Mouse (Mus musculus): ENCODE measurements around the gene Cenps. TPM values are rescaled to one million over a fixed set of nuclear protein-coding genes. Genes with fewer than 3 reads are reported as not detected.
"Not testable (repeated sequence)": the region's sequence is repeated elsewhere in the genome, so short reads cannot be mapped to it uniquely, and the experiment has no call there.

The Cenps gene
- polyA plus RNA-seq, 1 experiment from 2014 or later, result 26.9 TPM

DNA sequence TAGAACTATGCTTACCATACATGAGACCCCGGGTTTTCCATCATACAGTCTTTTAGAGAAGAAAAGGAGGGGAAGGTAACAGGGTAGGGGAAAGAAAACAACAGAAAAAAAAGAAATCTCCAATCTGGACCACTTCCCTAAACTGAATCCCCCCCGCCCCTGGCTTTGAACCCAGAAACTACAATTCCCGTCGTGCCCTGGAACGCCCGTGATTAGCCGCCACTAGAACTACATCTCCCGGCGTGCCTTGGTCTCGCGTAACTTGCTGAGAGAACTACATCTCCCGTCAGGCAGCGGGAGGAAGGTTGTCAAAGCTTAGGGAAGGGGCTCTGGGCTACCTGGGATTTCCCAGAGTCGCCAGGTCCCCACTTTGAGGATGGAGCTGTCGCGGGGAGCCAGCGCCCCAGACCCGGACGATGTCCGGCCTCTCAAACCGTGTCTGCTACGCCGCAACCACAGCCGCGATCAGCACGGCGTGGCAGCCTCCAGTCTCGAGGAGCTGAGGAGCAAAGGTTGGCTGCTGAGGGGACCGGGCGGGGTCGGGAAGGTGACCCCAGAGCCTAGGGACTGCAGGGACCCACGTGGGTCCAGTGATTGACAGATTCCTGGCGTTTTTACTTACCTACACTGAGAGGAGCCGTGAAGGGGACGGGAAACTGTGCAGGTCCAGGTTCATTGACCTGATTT, 33.4 kb downstream of the Cenps start, which contains the start of gene Dffa:
TSS of gene Dffa (plus strand) at position 272 of the 687 bp plus-strand sequence.
- Histone ChIP-seq H3K4me3 (peak within 1 kb of the TSS; percentile 67), H3K27ac (ENCODE audit: poor library complexity, severe bottlenecking) (0 out of 2 replicates have a peak within 1 kb of the TSS, but pooled peaks have one; percentile 22), H3K9ac (peak within 1 kb of the TSS; percentile 82), H3K4me1 (replicated peaks) (peaks cover 10% of the 10 kb centered on the region), H3K9me3 (replicated peaks) (no peaks in the 10 kb centered on the region), H3K27me3 (replicated peaks) (no peaks in the 10 kb centered on the region), H3K4me2 (peak within 1 kb of the TSS; percentile 91), H3K36me3 (peaks cover 31% of the 10 kb centered on the region)
- ATAC-seq (ENCODE audit: insufficient number of reproducible peaks, low FRiP score), result peak; percentile 82
- 1% methylated on average over 35 of the region's 35 CpGs for WGBS

DNA sequence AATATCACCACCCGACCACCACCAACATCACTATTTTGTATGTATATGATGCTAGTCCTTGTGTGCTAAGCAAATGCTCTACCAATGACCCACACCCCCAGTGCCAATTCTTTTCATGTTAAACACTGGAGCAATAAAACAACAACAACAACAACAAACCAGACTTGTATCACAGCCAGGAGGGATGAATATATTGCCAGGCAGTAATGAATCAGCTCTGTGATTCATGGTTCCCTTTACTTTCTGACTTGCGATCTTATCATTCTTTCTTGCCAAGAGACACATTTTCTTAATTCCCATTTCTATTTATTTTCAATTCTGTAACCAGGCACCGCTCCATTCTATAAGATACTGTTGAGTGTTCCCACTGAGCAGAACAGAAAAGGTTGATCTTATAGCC, 36.0 kb downstream of the Cenps start:
- Histone ChIP-seq H3K36me3 (peaks cover 6% of the 10 kb centered on the region), H3K9ac (no peak overlapping the region), H3K4me1 (replicated peaks) (peaks cover 27% of the 10 kb centered on the region), H3K27ac (ENCODE audit: poor library complexity, severe bottlenecking) (no peak overlapping the region), H3K27me3 (replicated peaks) (no peaks in the 10 kb centered on the region), H3K4me2 (no peak overlapping the region), H3K9me3 (replicated peaks) (no peaks in the 10 kb centered on the region), H3K4me3 (no peak overlapping the region)
- ATAC-seq (ENCODE audit: insufficient number of reproducible peaks, low FRiP score), result no peak
- WGBS, result 87% methylated on average over 3 of the region's 3 CpGs

DNA sequence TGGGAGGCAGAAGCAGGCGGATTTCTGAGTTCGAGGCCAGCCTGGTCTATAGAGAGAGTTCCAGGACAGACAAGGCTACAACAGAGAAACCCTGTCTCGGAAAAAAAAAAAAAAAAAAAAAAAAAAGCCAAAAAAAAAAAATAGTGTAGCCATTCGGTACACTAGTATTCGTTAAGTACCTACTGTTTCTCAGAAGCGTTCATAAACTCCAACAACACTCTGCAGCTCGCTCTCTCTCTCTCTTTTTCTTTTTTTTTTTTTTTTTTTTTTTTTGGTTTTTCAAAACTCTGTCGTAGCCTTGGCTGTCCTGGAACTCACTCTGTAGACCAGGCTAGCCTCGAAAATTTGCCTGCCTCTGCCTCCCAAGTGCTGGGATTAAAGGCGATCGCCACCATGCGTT, 37.0 kb downstream of the Cenps start:
- ATAC-seq (ENCODE audit: insufficient number of reproducible peaks, low FRiP score); H3K27ac ChIP-seq (ENCODE audit: poor library complexity, severe bottlenecking); H3K27me3 ChIP-seq (replicated peaks); H3K36me3 ChIP-seq; H3K4me3 ChIP-seq; H3K9me3 ChIP-seq (replicated peaks); H3K9ac ChIP-seq: not testable (repeated sequence)
- Histone ChIP-seq H3K4me2 (peak overlapping the region; percentile 88; the same call in 1 of the 2 replicates), H3K4me1 (replicated peaks) (peaks cover 27% of the 10 kb centered on the region)
- WGBS, result 85% methylated on average over 12 of the region's 12 CpGs

DNA sequence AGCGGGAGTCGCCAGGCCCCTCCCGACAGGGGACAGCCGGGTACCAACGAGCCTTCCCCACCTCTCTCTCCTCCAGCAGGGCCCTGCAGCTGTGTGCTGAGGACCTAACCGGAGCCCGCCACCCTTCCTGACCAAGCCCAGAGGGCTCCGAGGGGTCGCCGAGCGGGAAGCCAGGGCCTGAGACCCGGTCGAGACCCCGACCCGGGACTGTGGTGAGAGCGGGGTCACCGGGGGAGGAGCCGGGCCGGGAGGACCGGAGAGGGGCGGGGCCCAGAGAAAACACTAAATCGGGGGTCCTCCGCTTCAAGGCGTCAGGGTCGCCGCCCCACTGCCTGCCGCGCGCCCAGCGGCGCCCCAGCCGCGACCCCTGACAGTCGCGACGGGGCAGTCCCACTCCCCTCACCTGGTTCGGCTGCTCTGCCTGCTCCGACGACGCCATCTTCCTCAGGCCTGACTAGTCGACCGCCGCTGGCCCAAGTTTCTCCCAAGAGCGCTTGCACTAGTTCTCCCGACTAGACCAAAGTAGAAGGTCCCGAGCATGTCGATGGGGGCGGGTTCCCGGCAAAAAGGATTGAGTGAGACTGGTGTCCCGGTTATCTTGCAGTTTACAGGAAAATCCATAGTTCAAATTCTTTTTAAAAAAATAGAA, 37.9 kb downstream of the Cenps start, which contains the start of gene Pex14:
TSS of gene Pex14 (minus strand) at position 508 of the 649 bp plus-strand sequence.
- H3K9me3 ChIP-seq (replicated peaks), result no peaks in the 10 kb centered on the region
- peak within 1 kb of the TSS; percentile 99 for H3K4me3 ChIP-seq
- H3K4me2 ChIP-seq, result peak within 1 kb of the TSS; percentile 88
- H3K27me3 ChIP-seq (replicated peaks), result no peaks in the 10 kb centered on the region
- H3K9ac ChIP-seq, result peak within 1 kb of the TSS; percentile 99
- WGBS, result under 1% methylated on average over 49 of the region's 50 CpGs
- no peaks in the 10 kb centered on the region for H3K36me3 ChIP-seq
- peak within 1 kb of the TSS; percentile 56 for H3K27ac ChIP-seq (ENCODE audit: poor library complexity, severe bottlenecking)
- peak; percentile 80 for ATAC-seq (ENCODE audit: insufficient number of reproducible peaks, low FRiP score)
- H3K4me1 ChIP-seq (replicated peaks), result peaks cover 18% of the 10 kb centered on the region

DNA sequence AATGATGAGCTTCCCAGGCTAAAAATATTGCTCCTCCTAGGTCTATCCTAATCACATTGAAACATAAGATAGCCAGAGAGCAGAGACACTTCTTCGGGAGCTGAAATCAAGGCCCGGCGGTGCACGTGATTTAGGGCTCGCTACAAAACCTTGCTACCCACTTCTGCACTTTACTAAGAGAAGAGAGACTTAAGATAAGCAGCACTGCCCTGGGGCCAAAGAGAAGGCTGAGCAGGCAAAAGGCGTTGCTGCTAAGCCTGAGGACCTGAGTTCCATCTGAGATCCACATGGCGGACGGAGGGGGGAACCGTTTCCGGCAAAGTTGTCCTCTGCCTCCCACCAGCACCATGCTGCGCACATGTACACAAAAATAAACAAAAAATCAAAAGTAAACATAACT, 38.9 kb downstream of the Cenps start:
- Histone ChIP-seq H3K9ac (peak overlapping the region; percentile 99), H3K4me2 (peak overlapping the region; percentile 88), H3K4me1 (replicated peaks) (peaks cover 17% of the 10 kb centered on the region), H3K4me3 (peak overlapping the region; percentile 99), H3K27ac (ENCODE audit: poor library complexity, severe bottlenecking) (peak overlapping the region; percentile 56; the same call in 1 of the 2 replicates), H3K36me3 (0 out of 2 replicates have a peak, but pooled peaks cover 4% of the 10 kb centered on the region), H3K9me3 (replicated peaks) (no peaks in the 10 kb centered on the region), H3K27me3 (replicated peaks) (no peaks in the 10 kb centered on the region)
- WGBS, result 5% methylated on average over 11 of the region's 11 CpGs
- no peak for ATAC-seq (ENCODE audit: insufficient number of reproducible peaks, low FRiP score)

DNA sequence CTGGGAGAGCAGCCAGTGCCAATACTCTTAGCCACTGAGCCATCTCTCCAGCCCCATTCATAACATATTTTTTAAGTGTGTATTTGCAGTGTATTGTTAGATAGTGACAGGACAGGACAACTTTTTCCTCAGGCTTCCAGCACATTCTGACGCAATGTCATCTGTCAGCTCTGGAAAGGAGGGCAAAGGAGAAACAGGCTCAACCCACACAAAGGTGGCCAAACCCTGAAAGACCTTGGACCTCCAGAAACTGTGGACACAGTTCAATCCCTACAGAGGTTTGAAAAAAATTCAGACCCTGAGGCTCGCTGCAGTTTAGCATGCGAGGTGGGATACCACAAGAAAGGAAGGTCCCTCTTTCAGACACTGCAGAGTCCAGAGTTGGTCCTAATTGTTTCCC, 39.5 kb downstream of the Cenps start:
- Histone ChIP-seq H3K4me2 (peak overlapping the region; percentile 88), H3K4me1 (replicated peaks) (peaks cover 17% of the 10 kb centered on the region), H3K9me3 (replicated peaks) (no peaks in the 10 kb centered on the region), H3K27ac (ENCODE audit: poor library complexity, severe bottlenecking) (no peak overlapping the region), H3K9ac (peak overlapping the region; percentile 99; the same call in 1 of the 2 replicates), H3K4me3 (peak overlapping the region; percentile 99; the same call in 1 of the 2 replicates), H3K27me3 (replicated peaks) (no peaks in the 10 kb centered on the region), H3K36me3 (peaks cover 8% of the 10 kb centered on the region)
- no peak for ATAC-seq (ENCODE audit: insufficient number of reproducible peaks, low FRiP score)
- WGBS, result 77% methylated on average over 3 of the region's 3 CpGs

DNA sequence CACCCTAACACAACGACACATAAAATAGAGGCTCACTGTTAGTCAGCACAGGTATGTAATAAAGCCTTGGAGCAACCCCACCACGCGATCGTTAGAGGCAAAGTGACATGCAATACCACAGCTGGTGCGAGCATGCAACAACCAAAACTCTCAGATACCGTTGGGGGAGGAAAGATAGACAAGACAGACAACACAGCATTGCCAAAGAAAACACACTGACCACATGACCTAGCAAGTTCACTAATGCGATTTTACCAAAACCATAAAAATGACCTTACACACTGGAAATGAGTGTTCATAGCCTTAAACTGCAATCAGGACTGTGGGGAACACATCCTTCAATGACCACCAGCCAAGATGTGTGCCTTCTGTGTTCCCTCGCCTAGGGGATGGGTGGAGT, 46.1 kb downstream of the Cenps start:
- H3K27ac ChIP-seq (ENCODE audit: poor library complexity, severe bottlenecking), result no peak overlapping the region
- H3K36me3 ChIP-seq, result peaks cover 17% of the 10 kb centered on the region
- H3K9me3 ChIP-seq (replicated peaks), result no peaks in the 10 kb centered on the region
- no peak overlapping the region for H3K9ac ChIP-seq
- ATAC-seq (ENCODE audit: insufficient number of reproducible peaks, low FRiP score), result no peak
- H3K4me1 ChIP-seq (replicated peaks), result peaks cover 11% of the 10 kb centered on the region
- H3K4me3 ChIP-seq, result no peak overlapping the region
- 71% methylated on average over 8 of the region's 8 CpGs for WGBS
- no peaks in the 10 kb centered on the region for H3K27me3 ChIP-seq (replicated peaks)
- no peak overlapping the region for H3K4me2 ChIP-seq

DNA sequence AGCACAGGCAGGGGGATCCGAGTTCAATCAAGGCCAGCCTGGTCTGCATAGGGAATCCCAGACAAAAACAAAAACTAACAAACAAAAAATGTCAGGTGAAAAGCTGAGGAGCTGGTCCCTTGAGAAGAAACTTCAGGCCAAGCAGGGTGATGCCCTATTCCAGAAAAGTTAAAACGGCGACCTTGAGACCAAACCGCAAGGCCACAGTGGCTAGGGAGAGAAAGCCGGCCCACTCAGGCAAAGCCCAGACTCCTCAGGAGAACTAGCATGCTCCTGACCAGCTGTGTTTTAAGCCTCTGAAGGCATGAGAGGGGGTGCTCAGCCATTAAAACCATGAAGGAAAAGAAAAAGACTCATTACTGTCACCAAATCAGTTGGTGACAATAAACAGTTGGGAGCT, 52.0 kb downstream of the Cenps start:
- peaks cover 25% of the 10 kb centered on the region for H3K4me1 ChIP-seq (replicated peaks)
- no peaks in the 10 kb centered on the region for H3K36me3 ChIP-seq
- no peak overlapping the region for H3K4me2 ChIP-seq
- H3K27me3 ChIP-seq (replicated peaks), result no peaks in the 10 kb centered on the region
- no peak overlapping the region for H3K27ac ChIP-seq (ENCODE audit: poor library complexity, severe bottlenecking)
- H3K9ac ChIP-seq, result no peak overlapping the region
- H3K4me3 ChIP-seq, result no peak overlapping the region
- H3K9me3 ChIP-seq (replicated peaks), result no peaks in the 10 kb centered on the region
- no peak for ATAC-seq (ENCODE audit: insufficient number of reproducible peaks, low FRiP score)
- 60% methylated on average over 5 of the region's 5 CpGs for WGBS

DNA sequence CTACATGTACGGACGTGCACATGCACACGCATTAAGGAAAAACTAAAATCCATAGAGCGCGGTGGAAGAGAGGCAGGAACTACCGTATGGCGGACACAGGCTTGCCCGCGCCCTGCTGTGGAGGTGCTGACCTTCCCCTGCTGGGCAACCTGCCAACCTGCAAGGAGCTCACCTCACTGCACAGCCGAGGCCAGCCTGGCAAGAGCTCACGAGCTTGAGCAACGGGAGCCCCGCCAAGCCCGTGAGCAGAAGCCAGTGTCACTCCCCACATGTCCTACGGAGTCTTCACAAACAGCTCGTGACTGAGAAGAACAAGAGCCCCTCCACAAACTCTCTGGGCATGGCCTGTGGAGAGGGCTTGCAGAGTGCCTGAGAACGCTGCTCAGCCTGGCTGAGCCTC, 55.9 kb downstream of the Cenps start:
- 0 out of 2 replicates have a peak overlapping the region, but pooled peaks have one; percentile 6 for H3K9ac ChIP-seq
- H3K4me3 ChIP-seq, result no peak overlapping the region
- H3K9me3 ChIP-seq (replicated peaks), result no peaks in the 10 kb centered on the region
- no peaks in the 10 kb centered on the region for H3K27me3 ChIP-seq (replicated peaks)
- H3K4me2 ChIP-seq, result peak overlapping the region; percentile 4; the same call in 1 of the 2 replicates
- H3K36me3 ChIP-seq, result no peaks in the 10 kb centered on the region
- 58% methylated on average over 17 of the region's 17 CpGs for WGBS
- peaks cover 30% of the 10 kb centered on the region for H3K4me1 ChIP-seq (replicated peaks)
- H3K27ac ChIP-seq (ENCODE audit: poor library complexity, severe bottlenecking), result peak overlapping the region; percentile 66
- peak; percentile 58; the same call in 1 of the 2 replicates for ATAC-seq (ENCODE audit: insufficient number of reproducible peaks, low FRiP score)

DNA sequence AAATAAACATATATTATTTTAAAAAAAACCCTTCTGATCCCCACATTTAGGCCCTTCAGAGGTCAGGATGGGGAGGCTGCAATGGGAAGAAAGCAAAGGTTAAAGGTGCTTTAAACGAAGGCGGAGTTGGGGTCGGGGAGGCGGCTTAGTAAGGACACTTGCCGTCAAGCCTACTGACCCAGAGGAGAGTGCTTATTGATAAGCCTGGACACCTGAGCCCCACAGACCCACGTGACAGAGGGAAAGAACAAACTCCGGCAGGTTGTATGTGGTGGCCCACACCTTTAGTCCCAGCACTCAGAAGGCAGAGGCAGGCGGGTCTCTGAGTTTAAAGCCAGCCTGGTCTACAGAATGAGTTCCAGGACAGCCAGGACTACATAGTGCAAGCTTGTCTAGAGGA, 57.3 kb downstream of the Cenps start:
- peaks cover 5% of the 10 kb centered on the region for H3K36me3 ChIP-seq
- no peaks in the 10 kb centered on the region for H3K27me3 ChIP-seq (replicated peaks)
- peaks cover 31% of the 10 kb centered on the region for H3K4me1 ChIP-seq (replicated peaks)
- H3K9me3 ChIP-seq (replicated peaks), result no peaks in the 10 kb centered on the region
- H3K4me3 ChIP-seq, result no peak overlapping the region
- no peak overlapping the region for H3K4me2 ChIP-seq
- 87% methylated on average over 8 of the region's 8 CpGs for WGBS
- H3K27ac ChIP-seq (ENCODE audit: poor library complexity, severe bottlenecking), result no peak overlapping the region
- H3K9ac ChIP-seq, result no peak overlapping the region
- ATAC-seq (ENCODE audit: insufficient number of reproducible peaks, low FRiP score), result no peak

DNA sequence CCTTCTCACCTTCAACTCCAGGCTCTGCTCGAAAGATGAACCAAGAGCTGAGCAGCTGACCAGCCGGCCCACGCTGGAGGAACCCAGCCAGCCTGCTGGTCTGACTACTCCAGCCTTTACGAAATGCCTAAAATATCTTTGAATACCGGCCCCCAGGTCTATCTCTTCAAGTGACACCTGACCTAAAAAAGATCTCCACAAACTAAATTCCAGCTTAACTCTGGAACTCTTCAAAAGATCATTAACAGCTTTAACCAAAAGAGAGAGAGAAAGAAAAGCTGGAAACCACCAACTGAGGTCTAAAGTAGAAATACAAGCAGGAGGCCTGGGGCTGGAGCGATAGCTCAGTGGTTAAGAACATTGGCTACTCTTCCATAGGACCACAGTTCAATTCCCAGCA, 57.8 kb downstream of the Cenps start:
- peaks cover 30% of the 10 kb centered on the region for H3K4me1 ChIP-seq (replicated peaks)
- H3K36me3 ChIP-seq, result peaks cover 9% of the 10 kb centered on the region
- 46% methylated on average over 6 of the region's 6 CpGs for WGBS

More for the DNA sequence above, 57.8 kb downstream of the Cenps start:
- no peak for ATAC-seq (ENCODE audit: insufficient number of reproducible peaks, low FRiP score)
- H3K9ac ChIP-seq, result no peak overlapping the region
- H3K27me3 ChIP-seq (replicated peaks), result no peaks in the 10 kb centered on the region
- H3K4me3 ChIP-seq, result no peak overlapping the region
- no peak overlapping the region for H3K27ac ChIP-seq (ENCODE audit: poor library complexity, severe bottlenecking)
- H3K9me3 ChIP-seq (replicated peaks), result no peaks in the 10 kb centered on the region
- H3K4me2 ChIP-seq, result no peak overlapping the region

Data from heart, embryonic 12.5 days (tissue).